Mouse (Mus musculus): ENCODE data around the gene Radil. TPM values are rescaled to one million over a fixed set of nuclear protein-coding genes. Genes with fewer than 3 reads are reported as not detected.
A peak's percentile ranks its signal among the peaks of the same experiment; 100 is the strongest.

Radil gene
- total and polyA plus RNA-seq, 3 experiments: 1.7 to 2.3 (median 2.2) TPM

- Histone ChIP-seq H3K9ac (ENCODE audit: low read depth, low read length) (no peak overlapping the region), H3K27me3 (ENCODE audit: control insufficient read depth, insufficient read depth, low read length) (no peaks in the 10 kb centered on the region), H3K27ac (no peak overlapping the region), H3K36me3 (ENCODE audit: control insufficient read depth, insufficient read depth, low read length) (no peaks in the 10 kb centered on the region), H3K4me3 (no peak overlapping the region), H3K79me2 (replicated peaks; ENCODE audit: control insufficient read depth, insufficient read depth, low read length) (no peaks in the 10 kb centered on the region), H3K4me1 (ENCODE audit: control insufficient read depth, insufficient read depth, low read length) (peaks cover 2% of the 10 kb centered on the region; the same call in 1 of the 2 replicates)
- 67% methylated on average over 11 of the region's 11 CpGs for WGBS
- intact Hi-C loops (cut with DNase I): no loop called here
- peak in 1 of 2 experiments; percentile 32 for DNase-seq
- TF ChIP-seq POLR2A (IDR thresholded peaks at IDR 0.05; ENCODE audit: insufficient read depth, low read depth, low read length): no peak
- no peak for TF ChIP-seq EP300 (IDR thresholded peaks at IDR 0.05; ENCODE audit: insufficient read depth, low read depth, low read length)
- no peak for TF ChIP-seq CTCF (IDR thresholded peaks at IDR 0.05)
These were observed 81.1 kb downstream of the Radil start for GRCm38 (mm10) chr5:142469796-142470195.

- 93% methylated on average over 13 of the region's 13 CpGs for WGBS
- no peaks in the 10 kb centered on the region for H3K36me3 ChIP-seq (ENCODE audit: control insufficient read depth, insufficient read depth, low read length)
These were observed 82.5 kb downstream of the Radil start for GRCm38 (mm10) chr5:142468375-142468774.

DNA sequence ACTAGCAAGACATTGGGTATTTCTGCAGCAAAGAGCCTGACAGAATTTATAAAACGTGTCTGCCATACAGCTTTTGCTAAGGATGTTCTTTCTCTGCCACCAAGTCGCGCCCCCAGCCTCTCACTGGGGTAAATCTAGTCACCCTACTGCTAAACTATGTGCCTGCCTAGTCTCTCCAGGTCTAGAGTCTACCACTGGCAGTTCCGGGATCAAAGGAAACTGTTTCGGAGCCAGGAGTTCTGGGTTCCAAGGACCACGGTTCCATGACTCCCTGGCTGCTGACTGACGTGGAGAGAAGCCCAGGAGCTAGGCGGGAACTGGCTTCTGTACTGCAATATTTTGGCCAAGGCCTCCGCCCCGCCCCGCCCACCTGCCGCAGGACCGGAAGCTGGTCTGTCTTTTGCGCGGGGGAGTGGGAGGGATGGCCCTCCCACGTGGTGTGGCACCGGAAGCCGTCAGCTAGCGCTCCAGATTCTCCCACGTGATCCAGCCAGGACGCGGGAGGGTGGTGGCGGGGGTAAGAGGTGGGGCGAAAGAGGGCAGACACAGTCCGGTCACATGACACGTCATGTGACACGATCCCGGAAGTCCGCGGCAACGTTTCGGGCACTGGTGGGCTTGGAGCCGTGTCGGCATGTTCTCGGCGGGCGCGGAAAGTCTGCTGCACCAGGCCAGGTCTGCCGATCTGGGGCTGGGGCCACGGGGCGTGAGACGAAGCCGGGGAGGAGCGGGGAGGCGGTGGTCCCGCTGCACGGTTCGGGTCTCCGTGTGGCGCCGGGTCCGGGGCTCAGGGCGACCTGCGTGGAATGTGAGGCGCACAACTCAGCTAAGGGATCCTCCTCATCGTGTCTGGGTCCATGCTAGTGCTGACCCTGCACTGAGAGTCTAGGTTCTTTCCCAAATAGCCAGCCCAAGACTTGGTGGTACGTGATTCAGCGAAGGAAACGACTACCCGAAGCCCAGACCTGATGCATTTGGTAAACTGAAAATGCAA is 87.1 kb downstream of the Radil start, which contains the start of gene Ap5z1:
Ap5z1 (plus strand) TSS at position 484 of the 994 bp plus-strand sequence.
- peak; percentile 91 to 95 for DNase-seq
- intact Hi-C loops (cut with DNase I): loop anchor here (1.0 to 2.0 kb wide), 3 partner anchors 23 to 96 kb away; no protein-coding TSS in a partner anchor
- WGBS: 2% methylated on average over 60 of the region's 60 CpGs

More at GRCm38 (mm10) chr5:142468375-142468774, 82.5 kb downstream of the Radil start:
- intact Hi-C loops (cut with DNase I): no loop called here
- H3K9ac ChIP-seq (ENCODE audit: low read depth, low read length): no peak overlapping the region
- H3K79me2 ChIP-seq (replicated peaks; ENCODE audit: control insufficient read depth, insufficient read depth, low read length): no peaks in the 10 kb centered on the region
- no peak overlapping the region for H3K27ac ChIP-seq
- TF ChIP-seq CTCF (IDR thresholded peaks at IDR 0.05): no peak
- TF ChIP-seq POLR2A (IDR thresholded peaks at IDR 0.05; ENCODE audit: insufficient read depth, low read depth, low read length): no peak
- TF ChIP-seq EP300 (IDR thresholded peaks at IDR 0.05; ENCODE audit: insufficient read depth, low read depth, low read length): no peak
- no peaks in the 10 kb centered on the region for H3K27me3 ChIP-seq (ENCODE audit: control insufficient read depth, insufficient read depth, low read length)
- peaks cover 4% of the 10 kb centered on the region; the same call in 1 of the 2 replicates for H3K4me1 ChIP-seq (ENCODE audit: control insufficient read depth, insufficient read depth, low read length)
- no peak overlapping the region for H3K4me3 ChIP-seq
- DNase-seq: no peak

GRCm38 (mm10) chr5:142463011-142463410 is 87.9 kb downstream of the Radil start:
- TF ChIP-seq CTCF (IDR thresholded peaks at IDR 0.05) (no peak), EP300 (IDR thresholded peaks at IDR 0.05; ENCODE audit: insufficient read depth, low read depth, low read length) (no peak), POLR2A (IDR thresholded peaks at IDR 0.05; ENCODE audit: insufficient read depth, low read depth, low read length) (no peak)
- Histone ChIP-seq H3K27me3 (ENCODE audit: control insufficient read depth, insufficient read depth, low read length) (no peaks in the 10 kb centered on the region), H3K4me3 (no peak overlapping the region), H3K27ac (peak overlapping the region; percentile 70), H3K9ac (ENCODE audit: low read depth, low read length) (no peak overlapping the region), H3K79me2 (replicated peaks; ENCODE audit: control insufficient read depth, insufficient read depth, low read length) (no peaks in the 10 kb centered on the region), H3K36me3 (ENCODE audit: control insufficient read depth, insufficient read depth, low read length) (no peaks in the 10 kb centered on the region), H3K4me1 (ENCODE audit: control insufficient read depth, insufficient read depth, low read length) (peaks cover 4% of the 10 kb centered on the region; the same call in 1 of the 2 replicates)
- WGBS: 82% methylated on average over 6 of the region's 6 CpGs
- intact Hi-C loops (cut with DNase I): loop anchor here (1.0 to 2.0 kb wide), 2 partner anchors 22 to 39 kb away; no protein-coding TSS in a partner anchor
- no peak for DNase-seq

More for the DNA sequence above, 87.1 kb downstream of the Radil start, which contains the start of gene Ap5z1:
- Histone ChIP-seq H3K4me3 (peak within 1 kb of the TSS; percentile 93), H3K79me2 (replicated peaks; ENCODE audit: control insufficient read depth, insufficient read depth, low read length) (no peaks in the 10 kb centered on the region), H3K4me1 (ENCODE audit: control insufficient read depth, insufficient read depth, low read length) (peaks cover 4% of the 10 kb centered on the region; the same call in 1 of the 2 replicates), H3K27ac (peak within 1 kb of the TSS; percentile 70), H3K9ac (ENCODE audit: low read depth, low read length) (peak within 1 kb of the TSS; percentile 83), H3K36me3 (ENCODE audit: control insufficient read depth, insufficient read depth, low read length) (no peaks in the 10 kb centered on the region), H3K27me3 (ENCODE audit: control insufficient read depth, insufficient read depth, low read length) (no peaks in the 10 kb centered on the region)
- TF ChIP-seq POLR2A (IDR thresholded peaks at IDR 0.05; ENCODE audit: insufficient read depth, low read depth, low read length) (peak; percentile 79), EP300 (IDR thresholded peaks at IDR 0.05; ENCODE audit: insufficient read depth, low read depth, low read length) (peak; percentile 46; the same call in 1 of the 2 replicates), CTCF (IDR thresholded peaks at IDR 0.05) (no peak)

GRCm38 (mm10) chr5:142462641-142462948 is 88.3 kb downstream of the Radil start:
- no peak for TF ChIP-seq POLR2A (IDR thresholded peaks at IDR 0.05; ENCODE audit: insufficient read depth, low read depth, low read length)
- no peak for TF ChIP-seq CTCF (IDR thresholded peaks at IDR 0.05)
- TF ChIP-seq EP300 (IDR thresholded peaks at IDR 0.05; ENCODE audit: insufficient read depth, low read depth, low read length): no peak

More at GRCm38 (mm10) chr5:142462641-142462948, 88.3 kb downstream of the Radil start:
- Histone ChIP-seq H3K27me3 (ENCODE audit: control insufficient read depth, insufficient read depth, low read length) (no peaks in the 10 kb centered on the region), H3K4me3 (no peak overlapping the region), H3K36me3 (ENCODE audit: control insufficient read depth, insufficient read depth, low read length) (no peaks in the 10 kb centered on the region), H3K79me2 (replicated peaks; ENCODE audit: control insufficient read depth, insufficient read depth, low read length) (no peaks in the 10 kb centered on the region), H3K9ac (ENCODE audit: low read depth, low read length) (no peak overlapping the region), H3K4me1 (ENCODE audit: control insufficient read depth, insufficient read depth, low read length) (peaks cover 4% of the 10 kb centered on the region; the same call in 1 of the 2 replicates), H3K27ac (no peak overlapping the region)
- 98% methylated on average over 2 of the region's 2 CpGs for WGBS
- no peak for DNase-seq
- intact Hi-C loops (cut with DNase I): loop anchor here (2.0 kb wide), 1 partner anchor 22 kb away; no protein-coding TSS in a partner anchor
